Mouse (Mus musculus) E14TG2a.4 (cell line): Measurements from ENCODE around the gene Pla2g12a.

Source experiments
- CTCF ChIP-seq: conservative IDR thresholded peaks from 2 replicates; pipeline ENCODE4 v1.5.1; 2014; ENCODE audit warnings: low read length
- NANOG ChIP-seq: IDR thresholded peaks from 2 replicates; pipeline ENCODE4 v1.6.1; 2014; ENCODE audit warnings: borderline replicate concordance, low read length, mixed read lengths

DNA sequence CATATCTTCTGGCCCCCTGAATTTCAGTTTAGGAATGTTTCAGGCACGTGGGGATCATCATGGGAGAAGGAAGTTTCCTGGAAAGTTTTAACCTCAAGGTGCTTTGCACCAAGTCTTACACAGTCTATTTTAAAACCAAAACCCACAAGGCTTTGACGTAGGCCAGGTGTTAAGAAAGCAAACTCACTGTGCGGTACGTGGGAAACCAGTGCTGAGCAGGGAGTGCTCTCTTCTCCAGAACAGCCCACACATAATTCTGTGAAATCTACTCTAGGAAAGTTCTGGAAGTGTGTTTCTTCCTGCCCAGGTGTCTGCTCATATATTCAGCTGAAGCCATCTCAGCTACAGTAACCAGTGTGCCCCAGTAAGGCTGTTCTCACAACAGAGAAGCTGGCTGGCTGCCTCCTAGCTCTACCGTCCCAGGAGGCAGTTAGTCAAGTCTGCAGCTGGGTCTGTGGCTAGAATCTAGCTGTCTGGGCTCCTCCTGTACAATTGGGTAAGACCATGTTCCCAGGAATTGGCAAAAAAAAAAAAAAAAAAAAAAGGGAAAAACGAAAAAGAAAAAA is 51.9 kb downstream of the Pla2g12a start:
- TF ChIP-seq CTCF (no peak), NANOG (no peak)
